Comparison of ENCODE assay signal across 1 mouse cellular context in the genomic region with DNA sequence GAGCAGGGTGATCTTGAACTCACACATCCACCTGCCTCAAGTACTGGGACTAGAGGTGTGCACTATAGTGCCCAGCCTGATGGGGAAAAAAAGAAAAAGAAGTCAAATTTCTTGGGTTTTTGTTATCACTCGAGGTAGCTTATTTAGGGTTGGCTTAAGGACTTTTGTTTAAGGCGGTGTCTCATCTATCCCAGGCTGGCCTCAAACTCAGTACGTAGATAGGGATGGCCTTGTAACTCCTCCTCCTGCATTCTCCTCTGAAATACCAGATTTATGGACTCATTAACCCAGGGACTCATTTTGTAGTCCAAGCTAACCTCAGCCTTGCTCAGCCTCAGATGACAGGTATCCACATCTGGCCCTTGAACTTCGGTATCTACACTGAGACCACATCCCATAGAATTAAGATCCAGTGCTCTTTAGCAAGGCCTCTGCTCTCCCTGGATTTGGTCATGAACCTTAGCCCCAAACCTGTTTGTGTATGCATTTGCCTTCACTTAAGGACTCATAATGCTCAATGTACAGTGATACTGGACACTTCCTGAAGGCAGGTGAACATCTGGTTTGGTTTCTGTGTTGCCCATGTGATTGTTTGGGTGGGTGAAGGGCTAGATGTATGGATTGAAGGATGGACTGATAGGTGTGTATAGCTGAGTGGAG.
TF ChIP-seq lines count a peak whose summit lies in the region.

No protein-coding gene starts in this region.

TF ChIP-seq in MEL, 35 proteins besides CTCF, POLR2A, EP300 and RAD21:
- TF ChIP-seq MYB (IDR thresholded peaks at IDR 0.05; ENCODE audit: low read depth, low read length) (no peak; the same call in 1 of the 2 replicates), USF2 (IDR thresholded peaks at IDR 0.05; ENCODE audit: borderline replicate concordance in 1 of 2, insufficient read depth in 1 of 2, low read depth in 1 of 2, low read length in 2 of 2) (no peak), E2F4 (IDR thresholded peaks at IDR 0.05; ENCODE audit: borderline replicate concordance, low read depth, low read length) (no peak), MEF2A (IDR thresholded peaks at IDR 0.05; ENCODE audit: extremely low read depth, insufficient replicate concordance, low read depth, low read length, poor library complexity, severe bottlenecking) (no peak), RCOR1 (IDR thresholded peaks at IDR 0.05; ENCODE audit: low read depth, low read length) (no peak), USF1 (IDR thresholded peaks at IDR 0.05; ENCODE audit: low read depth, low read length) (no peak), ZC3H11A (IDR thresholded peaks at IDR 0.05; ENCODE audit: low read depth, low read length) (no peak), GABPA (IDR thresholded peaks at IDR 0.05; ENCODE audit: low read depth, low read length) (no peak), MYC (IDR thresholded peaks at IDR 0.05; ENCODE audit: low read depth, low read length) (no peak), CHD2 (IDR thresholded peaks at IDR 0.05; ENCODE audit: low read length) (peak; percentile 69), TBP (IDR thresholded peaks at IDR 0.05; ENCODE audit: low read depth, low read length) (no peak), POLR2AphosphoS5 (IDR thresholded peaks at IDR 0.05; ENCODE audit: borderline replicate concordance, low read depth, low read length) (peak; percentile 93), ZNF384 (IDR thresholded peaks at IDR 0.05; ENCODE audit: low read depth, low read length) (no peak), MAFK (IDR thresholded peaks at IDR 0.05; ENCODE audit: borderline replicate concordance, low read depth, low read length) (no peak), GATA1 (IDR thresholded peaks at IDR 0.05; ENCODE audit: low read depth, low read length) (no peak), NELFE (IDR thresholded peaks at IDR 0.05; ENCODE audit: low read depth, low read length) (no peak), MXI1 (IDR thresholded peaks at IDR 0.05; ENCODE audit: low read depth, low read length) (no peak), TAL1 (IDR thresholded peaks at IDR 0.05; ENCODE audit: low read length) (no peak), NRF1 (IDR thresholded peaks at IDR 0.05; ENCODE audit: insufficient read depth, low read depth, low read length, poor library complexity, severe bottlenecking) (no peak), ZMIZ1 (IDR thresholded peaks at IDR 0.05; ENCODE audit: low read depth, low read length) (peak; percentile 73), JUND (IDR thresholded peaks at IDR 0.05; ENCODE audit: low read depth, low read length) (no peak), TCF12 (IDR thresholded peaks at IDR 0.05; ENCODE audit: low read depth, low read length) (no peak), HCFC1 (IDR thresholded peaks at IDR 0.05; ENCODE audit: low read depth, low read length) (no peak), SIN3A (IDR thresholded peaks at IDR 0.05; ENCODE audit: low read length) (no peak), SMC3 (IDR thresholded peaks at IDR 0.05; ENCODE audit: low read depth, low read length) (peak; percentile 32), POLR2AphosphoS2 (IDR thresholded peaks at IDR 0.05; ENCODE audit: low read length) (peak; percentile 99), KAT2A (conservative IDR thresholded peaks at IDR 0.05; ENCODE audit: low read depth, low read length) (no peak), ELF1 (IDR thresholded peaks at IDR 0.05; ENCODE audit: low read depth, low read length) (no peak), MAZ (IDR thresholded peaks at IDR 0.05; ENCODE audit: low read depth, low read length) (no peak), ZKSCAN1 (IDR thresholded peaks at IDR 0.05; ENCODE audit: low read depth, low read length) (no peak), MAX (IDR thresholded peaks at IDR 0.05; ENCODE audit: low read length) (no peak), BHLHE40 (IDR thresholded peaks at IDR 0.05; ENCODE audit: borderline replicate concordance, low read depth, low read length) (0 out of 2 replicates have a peak, but pooled peaks have one; percentile 13), CHD1 (IDR thresholded peaks at IDR 0.05; ENCODE audit: low read depth, low read length) (no peak), ETS1 (IDR thresholded peaks at IDR 0.05; ENCODE audit: low read depth, low read length) (no peak), UBTF (IDR thresholded peaks at IDR 0.05; ENCODE audit: borderline replicate concordance, insufficient read depth, low read depth, low read length) (no peak)
TF ChIP-seq in MEL: peak in this region for 6.
